Mouse (Mus musculus) CD4-positive, CD25-positive, alpha-beta regulatory T cell (primary cell): ENCODE measurements around the gene Rab7. TPM values are rescaled to one million over a fixed set of nuclear protein-coding genes. Genes with fewer than 3 reads are reported as not detected.

ENCODE experiments used
- polyA plus RNA-seq: library from polyadenylated mRNA; unstranded; fragments of 100-300 nt; shearing (Covaris generic); gene quantifications from one replicate; pipeline ENCODE4 v1.2.1, GENCODE M21; 2017

Rab7 gene
- polyA plus RNA-seq = 285 TPM

GRCm38 (mm10) chr6:88044577-88045405 lies at the start of gene Rab7:
Gene Rab7 (minus strand): TSS chr6:88045270.

DNA sequence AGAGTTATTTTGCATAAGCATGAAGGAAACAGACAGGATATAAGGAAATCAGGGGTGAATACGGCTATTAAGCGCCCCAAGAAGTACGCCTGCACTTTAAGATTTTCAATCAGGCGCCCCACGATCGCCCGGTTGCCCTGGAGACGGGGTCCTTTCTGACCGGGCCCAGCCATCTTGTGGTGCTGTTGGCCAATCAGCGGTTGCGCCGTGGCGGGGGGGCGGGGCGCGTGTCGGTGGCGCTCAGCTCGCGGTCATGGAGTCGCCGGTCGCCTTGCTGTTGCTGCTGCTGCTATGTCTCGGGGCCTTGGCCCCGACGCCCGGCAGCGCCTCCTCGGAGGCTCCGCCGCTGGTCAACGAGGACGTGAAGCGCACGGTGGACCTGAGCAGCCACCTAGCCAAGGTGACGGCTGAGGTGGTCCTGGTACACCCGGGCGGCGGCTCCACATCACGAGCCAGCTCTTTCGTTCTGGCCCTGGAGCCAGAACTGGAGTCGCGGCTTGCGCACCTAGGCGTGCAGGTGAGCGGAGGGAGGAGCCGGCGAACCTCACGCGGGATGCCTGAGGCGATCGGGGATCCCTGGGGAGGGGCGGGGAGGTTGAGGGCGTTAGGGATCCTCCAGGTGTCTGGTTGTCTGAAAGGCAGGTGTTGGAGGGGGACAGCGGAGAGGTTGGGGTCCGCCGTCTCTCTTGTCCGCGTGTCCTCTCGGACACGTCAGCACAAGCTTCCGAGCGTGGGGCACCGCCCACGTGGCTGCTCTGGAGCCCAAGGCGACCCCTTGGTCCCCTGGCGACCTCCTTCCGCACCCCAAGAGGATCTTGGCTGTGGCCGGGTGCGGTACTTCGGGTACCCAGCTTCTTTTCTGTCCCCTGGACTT lies 39.4 kb upstream of the Rab7 start, which contains the start of gene Rpn1:
Rpn1 (plus strand) TSS at position 205 of the 874 bp plus-strand sequence.

GRCm38 (mm10) chr6:87981547-87982256 lies 63.4 kb downstream of the Rab7 start, which contains the start of gene H1fx:
Gene H1fx (minus strand): TSS chr6:87981637.

Other genes starting within 250 kb of the Rab7 start
- gene Rab43, start 233.1 kb downstream of the Rab7 start, polyA plus RNA-seq = 34.5 TPM
- 12.3 TPM for gene Gm45140, start 209.5 kb downstream of the Rab7 start, polyA plus RNA-seq
- 72.1 TPM for gene Isy1, start 206.5 kb downstream of the Rab7 start, polyA plus RNA-seq
- gene Cnbp, start 194.2 kb downstream of the Rab7 start, polyA plus RNA-seq = 1,206 TPM
- gene Copg1, start 157.5 kb downstream of the Rab7 start, polyA plus RNA-seq = 154 TPM
- gene Hmces, start 131.3 kb downstream of the Rab7 start, polyA plus RNA-seq = 40.3 TPM
- gene H1fx, start 63.6 kb downstream of the Rab7 start, polyA plus RNA-seq = not detected
- gene Rpn1, start 39.2 kb upstream of the Rab7 start, polyA plus RNA-seq = 213 TPM
- gene Gata2, start 148.6 kb upstream of the Rab7 start, polyA plus RNA-seq = not detected
- not detected for gene Dnajb8, start 177.0 kb upstream of the Rab7 start, polyA plus RNA-seq